Mouse (Mus musculus) embryonic fibroblast, embryonic 13.5 days (primary cell): ENCODE data around the gene Sec14l5.

Source experiments
- CTCF ChIP-seq: IDR thresholded peaks from 2 replicates; pipeline ENCODE4 v1.5.1; 2011; ENCODE audit warnings: mild to moderate bottlenecking, control low read depth, low read length, moderate library complexity, borderline replicate concordance; ENCODE audit not compliant: insufficient read depth
- POLR2A ChIP-seq: IDR thresholded peaks from 2 replicates; pipeline ENCODE4 v1.6.1; 2011; ENCODE audit warnings: low read depth, mild to moderate bottlenecking, control low read depth, low read length, moderate library complexity

DNA sequence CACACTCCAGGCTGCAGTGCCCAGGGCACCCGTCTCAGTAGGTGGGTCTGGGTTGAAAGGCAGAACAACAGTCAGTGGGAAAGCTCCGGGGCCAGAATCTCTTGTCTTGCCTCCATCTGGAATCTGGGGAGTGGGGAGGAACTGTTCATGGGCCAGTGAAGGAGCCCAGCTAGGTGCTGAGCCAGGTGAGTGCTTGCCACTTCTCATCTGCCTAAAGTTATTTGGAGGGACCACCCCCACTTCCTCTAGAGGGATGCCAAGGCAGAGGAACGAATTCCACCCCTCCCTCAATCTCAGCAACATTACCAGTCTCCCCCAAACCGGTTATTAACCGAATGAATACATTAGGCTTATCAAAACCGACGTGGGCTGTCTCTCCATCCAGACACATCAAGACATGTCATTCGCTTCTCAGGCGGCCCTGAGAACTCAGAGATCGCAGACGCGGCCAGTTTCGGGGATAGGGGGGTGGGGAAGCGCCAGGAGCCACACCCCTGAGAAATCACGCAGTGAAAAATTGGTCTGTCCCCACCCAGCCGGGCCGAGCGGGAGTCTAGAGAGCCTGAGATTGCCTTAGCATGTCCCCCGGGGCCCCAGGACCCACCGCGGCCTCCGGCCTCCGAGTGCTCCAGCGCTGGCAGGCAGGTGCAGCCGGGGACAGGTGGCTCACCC, 15.5 kb upstream of the Sec14l5 start:
- TF ChIP-seq POLR2A: no peak
- no peak for TF ChIP-seq CTCF
